Mouse (Mus musculus): Measurements from ENCODE around the gene Rrbp1. TPM values are rescaled to one million over a fixed set of nuclear protein-coding genes. Genes with fewer than 3 reads are reported as not detected.

The Rrbp1 gene
- polyA plus RNA-seq, 1 experiment from 2014 or later, result 88.8 TPM

GRCm38 (mm10) chr2:144044726-144045125 lies 33.7 kb upstream of the Rrbp1 start:
- TF ChIP-seq CTCF (IDR thresholded peaks at IDR 0.05; ENCODE audit: low read depth), result no peak
- Histone ChIP-seq H3K9me3 (ENCODE audit: low read depth, low read length) (peaks cover 4% of the 10 kb centered on the region; the same call in 1 of the 2 replicates), H3K36me3 (ENCODE audit: insufficient read depth) (no peaks in the 10 kb centered on the region), H3K27ac (ENCODE audit: low read depth) (no peak overlapping the region), H3K9ac (no peak overlapping the region), H3K27me3 (ENCODE audit: insufficient read depth, low read length) (no peaks in the 10 kb centered on the region), H3K4me2 (no peak overlapping the region), H3K4me3 (ENCODE audit: low read depth, low read length) (no peak overlapping the region), H3K4me1 (ENCODE audit: insufficient read depth) (no peaks in the 10 kb centered on the region)
- DNase-seq (no peak), ATAC-seq (ENCODE audit: insufficient read depth) (no peak)
- WGBS, result 72% methylated on average over 6 of the region's 6 CpGs

GRCm38 (mm10) chr2:144032664-144033063 lies 21.6 kb upstream of the Rrbp1 start, which contains the start of gene Banf2:
TSS of gene Banf2 (plus strand) at chr2:144033059.
- ATAC-seq (ENCODE audit: insufficient read depth), result no peak
- WGBS, result 81% methylated on average over 2 of the region's 2 CpGs
- no peaks in the 10 kb centered on the region for H3K4me1 ChIP-seq (ENCODE audit: insufficient read depth)

GRCm38 (mm10) chr2:144030791-144031190 lies 19.7 kb upstream of the Rrbp1 start:
- WGBS, result 80% methylated on average over 7 of the region's 7 CpGs
- no peaks in the 10 kb centered on the region for H3K4me1 ChIP-seq (ENCODE audit: insufficient read depth)
- ATAC-seq (ENCODE audit: insufficient read depth) (no peak), DNase-seq (no peak)
- no peak overlapping the region for H3K27ac ChIP-seq (ENCODE audit: low read depth)
- no peaks in the 10 kb centered on the region for H3K36me3 ChIP-seq (ENCODE audit: insufficient read depth)
- H3K9me3 ChIP-seq (ENCODE audit: low read depth, low read length), result no peaks in the 10 kb centered on the region
- no peak overlapping the region for H3K9ac ChIP-seq
- no peak for TF ChIP-seq CTCF (IDR thresholded peaks at IDR 0.05; ENCODE audit: low read depth)
- H3K4me3 ChIP-seq (ENCODE audit: low read depth, low read length), result no peak overlapping the region
- H3K27me3 ChIP-seq (ENCODE audit: insufficient read depth, low read length), result no peaks in the 10 kb centered on the region
- H3K4me2 ChIP-seq, result no peak overlapping the region

More at GRCm38 (mm10) chr2:144032664-144033063, 21.6 kb upstream of the Rrbp1 start, which contains the start of gene Banf2:
- no peaks in the 10 kb centered on the region for H3K36me3 ChIP-seq (ENCODE audit: insufficient read depth)
- no peak within 1 kb of the TSS for H3K4me2 ChIP-seq
- H3K9ac ChIP-seq, result no peak within 1 kb of the TSS
- H3K9me3 ChIP-seq (ENCODE audit: low read depth, low read length), result no peaks in the 10 kb centered on the region
- no peak for TF ChIP-seq CTCF (IDR thresholded peaks at IDR 0.05; ENCODE audit: low read depth)
- H3K4me3 ChIP-seq (ENCODE audit: low read depth, low read length), result no peak within 1 kb of the TSS
- H3K27ac ChIP-seq (ENCODE audit: low read depth), result no peak within 1 kb of the TSS
- DNase-seq, result no peak
- no peaks in the 10 kb centered on the region for H3K27me3 ChIP-seq (ENCODE audit: insufficient read depth, low read length)

GRCm38 (mm10) chr2:144026456-144026855 lies 15.4 kb upstream of the Rrbp1 start:
- H3K9ac ChIP-seq, result no peak overlapping the region
- no peak for TF ChIP-seq CTCF (IDR thresholded peaks at IDR 0.05; ENCODE audit: low read depth)
- H3K4me2 ChIP-seq, result no peak overlapping the region
- H3K9me3 ChIP-seq (ENCODE audit: low read depth, low read length), result no peaks in the 10 kb centered on the region
- no peak overlapping the region for H3K4me3 ChIP-seq (ENCODE audit: low read depth, low read length)
- ATAC-seq (ENCODE audit: insufficient read depth) (no peak), DNase-seq (no peak)
- H3K4me1 ChIP-seq (ENCODE audit: insufficient read depth), result no peaks in the 10 kb centered on the region
- H3K36me3 ChIP-seq (ENCODE audit: insufficient read depth), result no peaks in the 10 kb centered on the region
- 64% methylated on average over 4 of the region's 4 CpGs for WGBS
- no peak overlapping the region for H3K27ac ChIP-seq (ENCODE audit: low read depth)
- H3K27me3 ChIP-seq (ENCODE audit: insufficient read depth, low read length), result no peaks in the 10 kb centered on the region

GRCm38 (mm10) chr2:144025361-144025760 lies 14.3 kb upstream of the Rrbp1 start:
- Histone ChIP-seq H3K4me3 (ENCODE audit: low read depth, low read length) (no peak overlapping the region), H3K36me3 (ENCODE audit: insufficient read depth) (no peaks in the 10 kb centered on the region), H3K27ac (ENCODE audit: low read depth) (no peak overlapping the region), H3K4me2 (no peak overlapping the region), H3K9me3 (ENCODE audit: low read depth, low read length) (no peaks in the 10 kb centered on the region), H3K9ac (no peak overlapping the region), H3K27me3 (ENCODE audit: insufficient read depth, low read length) (no peaks in the 10 kb centered on the region), H3K4me1 (ENCODE audit: insufficient read depth) (no peaks in the 10 kb centered on the region)
- 69% methylated on average over 9 of the region's 9 CpGs for WGBS
- TF ChIP-seq CTCF (IDR thresholded peaks at IDR 0.05; ENCODE audit: low read depth), result no peak
- DNase-seq (no peak), ATAC-seq (ENCODE audit: insufficient read depth) (no peak)

- H3K27me3 ChIP-seq (ENCODE audit: insufficient read depth, low read length), result no peaks in the 10 kb centered on the region
- ATAC-seq (ENCODE audit: insufficient read depth) (no peak), DNase-seq (no peak)
- H3K9me3 ChIP-seq (ENCODE audit: low read depth, low read length), result no peaks in the 10 kb centered on the region
- H3K4me3 ChIP-seq (ENCODE audit: low read depth, low read length), result no peak overlapping the region
- H3K36me3 ChIP-seq (ENCODE audit: insufficient read depth), result no peaks in the 10 kb centered on the region
- H3K9ac ChIP-seq, result no peak overlapping the region
- no peak overlapping the region for H3K4me2 ChIP-seq
- no peak for TF ChIP-seq CTCF (IDR thresholded peaks at IDR 0.05; ENCODE audit: low read depth)
- H3K4me1 ChIP-seq (ENCODE audit: insufficient read depth), result no peaks in the 10 kb centered on the region
- WGBS, result 50% methylated on average over 3 of the region's 3 CpGs
- H3K27ac ChIP-seq (ENCODE audit: low read depth), result no peak overlapping the region
These were observed 11.4 kb upstream of the Rrbp1 start for GRCm38 (mm10) chr2:144022441-144022840.

- WGBS, result 48% methylated on average over 2 of the region's 2 CpGs
- Histone ChIP-seq H3K4me3 (ENCODE audit: low read depth, low read length) (no peak overlapping the region), H3K4me2 (no peak overlapping the region), H3K9me3 (ENCODE audit: low read depth, low read length) (no peaks in the 10 kb centered on the region), H3K4me1 (ENCODE audit: insufficient read depth) (no peaks in the 10 kb centered on the region), H3K27ac (ENCODE audit: low read depth) (no peak overlapping the region), H3K9ac (no peak overlapping the region), H3K27me3 (ENCODE audit: insufficient read depth, low read length) (no peaks in the 10 kb centered on the region), H3K36me3 (ENCODE audit: insufficient read depth) (no peaks in the 10 kb centered on the region)
- DNase-seq (no peak), ATAC-seq (ENCODE audit: insufficient read depth) (no peak)
- TF ChIP-seq CTCF (IDR thresholded peaks at IDR 0.05; ENCODE audit: low read depth), result no peak
These were observed 8.9 kb upstream of the Rrbp1 start for GRCm38 (mm10) chr2:144019971-144020370.

GRCm38 (mm10) chr2:144015861-144016260 lies 4.8 kb upstream of the Rrbp1 start:
- H3K4me1 ChIP-seq (ENCODE audit: insufficient read depth), result no peaks in the 10 kb centered on the region
- H3K27ac ChIP-seq (ENCODE audit: low read depth), result no peak overlapping the region
- no peak for DNase-seq
- ATAC-seq (ENCODE audit: insufficient read depth), result no peak
- WGBS, result 80% methylated on average over 9 of the region's 9 CpGs
- no peaks in the 10 kb centered on the region for H3K36me3 ChIP-seq (ENCODE audit: insufficient read depth)
- no peak overlapping the region for H3K9ac ChIP-seq
- no peak overlapping the region for H3K4me3 ChIP-seq (ENCODE audit: low read depth, low read length)
- H3K27me3 ChIP-seq (ENCODE audit: insufficient read depth, low read length), result no peaks in the 10 kb centered on the region
- no peak for TF ChIP-seq CTCF (IDR thresholded peaks at IDR 0.05; ENCODE audit: low read depth)
- no peaks in the 10 kb centered on the region for H3K9me3 ChIP-seq (ENCODE audit: low read depth, low read length)
- no peak overlapping the region for H3K4me2 ChIP-seq

Data from lung, embryonic 14.5 days (tissue).